Mouse (Mus musculus): Measurements from ENCODE around the gene Plekhh2. TPM values are rescaled to one million over a fixed set of nuclear protein-coding genes. Genes with fewer than 3 reads are reported as not detected.

Gene Plekhh2
- polyA plus RNA-seq, 1 experiment from 2014 or later: 3.4 TPM

DNA sequence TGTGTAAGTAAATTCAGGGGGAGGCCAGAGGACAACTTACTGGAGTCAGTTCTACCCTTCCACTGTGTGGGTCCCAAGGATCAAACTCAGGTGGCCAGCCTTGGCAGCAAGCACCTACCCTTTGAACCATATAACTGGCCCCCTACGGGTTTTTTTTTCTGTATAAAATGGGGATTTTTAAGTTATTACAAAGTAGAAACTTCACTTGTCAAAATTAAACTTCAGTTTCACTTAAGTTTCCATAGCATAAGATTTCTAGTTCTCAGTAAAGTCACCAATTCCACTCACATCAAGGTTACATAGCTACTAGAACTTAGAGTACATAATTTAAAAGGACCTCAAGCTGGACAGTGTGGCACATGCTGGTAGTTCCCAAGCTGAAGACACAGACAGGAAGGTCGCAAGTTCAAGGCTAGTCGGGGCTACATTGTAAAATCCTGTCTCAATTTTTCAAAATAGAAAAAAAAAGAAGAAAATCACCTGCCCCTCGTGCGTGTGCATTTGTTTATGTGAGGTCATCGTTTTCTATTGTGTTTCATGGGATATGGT lies 104.9 kb downstream of the Plekhh2 start:
- Histone ChIP-seq H3K4me3 (replicated peaks; ENCODE audit: low read depth, low read length) (no peak overlapping the region), H3K9ac (replicated peaks; ENCODE audit: low read length) (no peak overlapping the region), H3K27ac (replicated peaks; ENCODE audit: low read depth, low read length) (no peak overlapping the region), H3K27me3 (ENCODE audit: control insufficient read depth, insufficient read depth, low read length) (no peaks in the 10 kb centered on the region), H3K36me3 (ENCODE audit: control insufficient read depth, insufficient read depth, low read length) (no peaks in the 10 kb centered on the region), H3K9me3 (ENCODE audit: control insufficient read depth, low read length) (no peaks in the 10 kb centered on the region), H3K4me1 (ENCODE audit: control insufficient read depth, insufficient read depth, low read length) (no peaks in the 10 kb centered on the region), H3K4me2 (ENCODE audit: low read length) (no peak overlapping the region)
- WGBS: 88% methylated on average over 6 of the region's 6 CpGs
- DNase-seq (no peak), ATAC-seq (ENCODE audit: low FRiP score, low TSS enrichment) (no peak)

DNA sequence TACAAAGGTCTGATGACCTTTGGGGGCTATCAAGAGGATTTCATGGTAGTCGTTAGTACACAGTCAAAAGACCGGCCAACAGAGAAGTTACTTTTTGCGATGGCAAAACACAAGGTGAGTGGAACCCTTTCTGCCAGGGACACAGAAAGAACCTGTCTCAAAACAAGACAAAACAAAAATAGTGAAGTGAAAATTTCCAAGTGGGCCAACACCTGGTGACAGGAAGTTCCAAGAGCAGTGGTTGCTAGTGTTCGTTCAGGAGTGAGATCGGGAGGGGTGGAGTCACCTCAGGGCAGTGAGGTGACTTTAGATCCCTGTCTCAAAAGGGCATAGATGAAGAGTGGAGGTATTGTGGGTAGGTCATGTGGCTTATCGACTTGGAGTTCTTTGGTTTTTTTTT lies 106.3 kb downstream of the Plekhh2 start:
- H3K36me3 ChIP-seq (ENCODE audit: control insufficient read depth, insufficient read depth, low read length): no peaks in the 10 kb centered on the region
- ATAC-seq (ENCODE audit: low FRiP score, low TSS enrichment) (no peak), DNase-seq (no peak)
- H3K9ac ChIP-seq (replicated peaks; ENCODE audit: low read length): no peak overlapping the region
- no peaks in the 10 kb centered on the region for H3K9me3 ChIP-seq (ENCODE audit: control insufficient read depth, low read length)
- no peak overlapping the region for H3K4me3 ChIP-seq (replicated peaks; ENCODE audit: low read depth, low read length)
- H3K4me2 ChIP-seq (ENCODE audit: low read length): no peak overlapping the region
- WGBS: 92% methylated on average over 6 of the region's 6 CpGs
- no peaks in the 10 kb centered on the region for H3K4me1 ChIP-seq (ENCODE audit: control insufficient read depth, insufficient read depth, low read length)
- no peaks in the 10 kb centered on the region for H3K27me3 ChIP-seq (ENCODE audit: control insufficient read depth, insufficient read depth, low read length)
- no peak overlapping the region for H3K27ac ChIP-seq (replicated peaks; ENCODE audit: low read depth, low read length)

DNA sequence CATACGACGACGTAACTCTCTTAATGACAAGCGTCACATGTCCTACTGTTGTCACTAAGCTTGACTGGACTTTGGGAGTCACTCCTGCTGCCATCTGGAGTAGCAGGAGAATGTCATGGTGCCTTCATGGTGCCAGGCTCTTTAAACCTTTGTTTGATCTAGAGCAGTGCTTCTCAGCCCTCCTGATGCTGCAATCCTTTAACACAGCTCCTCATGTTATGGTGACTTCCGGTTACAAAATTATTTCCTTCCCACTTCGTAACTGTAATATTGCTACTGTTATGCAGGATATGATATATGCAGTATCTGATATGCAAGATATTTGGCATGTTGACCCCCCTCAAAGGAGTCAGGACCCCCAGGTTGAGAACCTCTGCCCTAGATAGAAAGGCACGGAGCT lies 107.4 kb downstream of the Plekhh2 start:
- H3K4me1 ChIP-seq (ENCODE audit: control insufficient read depth, insufficient read depth, low read length): no peaks in the 10 kb centered on the region
- H3K27ac ChIP-seq (replicated peaks; ENCODE audit: low read depth, low read length): no peak overlapping the region
- H3K4me2 ChIP-seq (ENCODE audit: low read length): no peak overlapping the region
- no peak overlapping the region for H3K4me3 ChIP-seq (replicated peaks; ENCODE audit: low read depth, low read length)
- WGBS: 87% methylated on average over 7 of the region's 7 CpGs
- no peaks in the 10 kb centered on the region for H3K9me3 ChIP-seq (ENCODE audit: control insufficient read depth, low read length)
- no peaks in the 10 kb centered on the region for H3K27me3 ChIP-seq (ENCODE audit: control insufficient read depth, insufficient read depth, low read length)
- H3K36me3 ChIP-seq (ENCODE audit: control insufficient read depth, insufficient read depth, low read length): no peaks in the 10 kb centered on the region
- ATAC-seq (ENCODE audit: low FRiP score, low TSS enrichment) (no peak), DNase-seq (no peak)
- H3K9ac ChIP-seq (replicated peaks; ENCODE audit: low read length): no peak overlapping the region

DNA sequence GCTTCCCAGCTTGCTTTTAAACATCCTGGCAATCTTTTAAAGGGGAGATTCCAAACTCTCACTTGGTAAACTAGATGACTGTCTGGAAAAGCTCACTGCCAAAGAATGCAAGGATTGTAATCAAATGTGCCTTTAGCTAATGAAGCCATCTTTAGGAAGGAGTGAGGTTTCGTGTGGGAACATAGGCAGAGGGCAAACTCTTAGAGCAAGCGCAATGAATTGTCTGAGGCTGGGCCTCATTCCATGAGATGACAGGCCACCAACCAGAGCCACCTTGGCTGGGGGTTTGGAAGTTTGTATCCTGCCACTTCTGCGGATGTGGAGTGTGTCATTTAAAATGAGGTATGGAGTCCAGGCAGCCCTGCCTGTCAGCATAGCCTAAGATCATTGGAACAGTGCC lies 108.4 kb downstream of the Plekhh2 start:
- Histone ChIP-seq H3K9me3 (ENCODE audit: control insufficient read depth, low read length) (no peaks in the 10 kb centered on the region), H3K9ac (replicated peaks; ENCODE audit: low read length) (no peak overlapping the region), H3K4me2 (ENCODE audit: low read length) (no peak overlapping the region), H3K27me3 (ENCODE audit: control insufficient read depth, insufficient read depth, low read length) (no peaks in the 10 kb centered on the region), H3K27ac (replicated peaks; ENCODE audit: low read depth, low read length) (no peak overlapping the region), H3K4me3 (replicated peaks; ENCODE audit: low read depth, low read length) (no peak overlapping the region), H3K4me1 (ENCODE audit: control insufficient read depth, insufficient read depth, low read length) (no peaks in the 10 kb centered on the region), H3K36me3 (ENCODE audit: control insufficient read depth, insufficient read depth, low read length) (no peaks in the 10 kb centered on the region)
- DNase-seq (no peak), ATAC-seq (ENCODE audit: low FRiP score, low TSS enrichment) (no peak)
- WGBS: 83% methylated on average over 3 of the region's 3 CpGs

DNA sequence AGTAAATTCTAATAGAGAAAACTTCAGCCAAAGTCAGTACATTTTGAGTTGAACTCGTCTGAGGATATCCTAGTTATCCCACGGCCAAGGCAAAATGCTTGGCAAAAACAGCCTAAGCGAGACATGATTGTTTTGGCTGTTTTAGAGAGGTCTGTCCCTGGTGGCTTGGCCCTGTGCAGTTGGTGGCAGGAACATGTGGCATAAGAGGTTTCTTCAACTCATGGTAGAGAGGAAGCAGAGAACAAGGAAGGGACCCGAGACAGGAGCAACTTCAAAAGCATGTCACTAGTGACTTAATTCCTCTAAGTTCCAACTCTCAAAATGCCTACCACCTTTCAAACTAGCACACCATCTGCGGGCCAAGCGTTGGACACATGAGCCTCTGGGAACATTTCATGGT lies 108.9 kb downstream of the Plekhh2 start:
- Histone ChIP-seq H3K9ac (replicated peaks; ENCODE audit: low read length) (no peak overlapping the region), H3K4me1 (ENCODE audit: control insufficient read depth, insufficient read depth, low read length) (no peaks in the 10 kb centered on the region), H3K4me2 (ENCODE audit: low read length) (no peak overlapping the region), H3K4me3 (replicated peaks; ENCODE audit: low read depth, low read length) (no peak overlapping the region), H3K36me3 (ENCODE audit: control insufficient read depth, insufficient read depth, low read length) (no peaks in the 10 kb centered on the region), H3K9me3 (ENCODE audit: control insufficient read depth, low read length) (no peaks in the 10 kb centered on the region), H3K27ac (replicated peaks; ENCODE audit: low read depth, low read length) (no peak overlapping the region), H3K27me3 (ENCODE audit: control insufficient read depth, insufficient read depth, low read length) (no peaks in the 10 kb centered on the region)
- DNase-seq: no peak
- no peak for ATAC-seq (ENCODE audit: low FRiP score, low TSS enrichment)
- 88% methylated on average over 6 of the region's 6 CpGs for WGBS

DNA sequence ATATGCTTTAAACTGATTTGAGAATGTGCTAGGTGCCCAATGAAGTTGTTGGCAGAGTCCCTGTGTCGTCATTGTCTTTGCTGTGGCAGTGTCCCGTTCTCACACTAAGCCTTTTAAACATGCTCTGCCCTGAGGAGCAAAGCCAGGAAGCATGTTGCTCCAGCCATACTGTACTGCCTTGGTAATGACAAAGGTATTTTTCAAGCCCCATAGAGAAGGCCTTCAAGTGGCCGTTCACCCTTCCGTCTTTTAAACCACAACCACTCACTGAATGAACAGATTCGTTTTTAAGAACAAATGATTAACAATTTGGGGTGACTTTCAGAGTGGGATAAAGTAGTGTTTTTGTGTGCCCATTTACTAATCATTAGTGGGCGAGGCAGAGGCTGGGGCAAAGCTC lies 109.5 kb downstream of the Plekhh2 start:
- no peak overlapping the region for H3K9ac ChIP-seq (replicated peaks; ENCODE audit: low read length)
- no peaks in the 10 kb centered on the region for H3K9me3 ChIP-seq (ENCODE audit: control insufficient read depth, low read length)
- ATAC-seq (ENCODE audit: low FRiP score, low TSS enrichment) (no peak), DNase-seq (no peak)
- no peaks in the 10 kb centered on the region for H3K4me1 ChIP-seq (ENCODE audit: control insufficient read depth, insufficient read depth, low read length)
- no peak overlapping the region for H3K4me3 ChIP-seq (replicated peaks; ENCODE audit: low read depth, low read length)
- WGBS: 84% methylated on average over 6 of the region's 6 CpGs
- H3K36me3 ChIP-seq (ENCODE audit: control insufficient read depth, insufficient read depth, low read length): no peaks in the 10 kb centered on the region
- no peaks in the 10 kb centered on the region for H3K27me3 ChIP-seq (ENCODE audit: control insufficient read depth, insufficient read depth, low read length)
- H3K27ac ChIP-seq (replicated peaks; ENCODE audit: low read depth, low read length): no peak overlapping the region
- H3K4me2 ChIP-seq (ENCODE audit: low read length): no peak overlapping the region

DNA sequence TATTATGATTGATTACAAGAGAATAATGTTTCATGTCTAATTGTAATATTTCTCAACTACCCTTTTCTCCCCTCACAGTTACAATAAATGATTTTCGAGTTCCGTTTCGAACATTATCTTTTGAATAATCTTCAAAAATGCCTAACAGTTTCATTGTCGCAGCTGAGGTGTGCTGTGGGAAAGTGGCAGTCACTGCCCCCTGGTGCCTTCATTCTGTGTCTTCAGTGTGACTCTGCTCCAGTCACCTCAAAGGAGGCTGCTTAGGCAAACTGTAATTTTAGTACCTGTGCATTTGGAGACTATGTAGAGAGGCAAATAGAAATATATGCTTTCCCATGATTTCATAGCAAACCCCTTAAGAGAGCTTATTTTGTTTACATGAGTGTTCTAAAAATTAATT lies 110.3 kb downstream of the Plekhh2 start:
- WGBS: 90% methylated on average over 4 of the region's 4 CpGs
- Histone ChIP-seq H3K9ac (replicated peaks; ENCODE audit: low read length) (no peak overlapping the region), H3K9me3 (ENCODE audit: control insufficient read depth, low read length) (no peaks in the 10 kb centered on the region), H3K36me3 (ENCODE audit: control insufficient read depth, insufficient read depth, low read length) (no peaks in the 10 kb centered on the region), H3K27me3 (ENCODE audit: control insufficient read depth, insufficient read depth, low read length) (no peaks in the 10 kb centered on the region), H3K4me2 (ENCODE audit: low read length) (no peak overlapping the region), H3K27ac (replicated peaks; ENCODE audit: low read depth, low read length) (no peak overlapping the region), H3K4me1 (ENCODE audit: control insufficient read depth, insufficient read depth, low read length) (peaks cover 3% of the 10 kb centered on the region; the same call in 1 of the 2 replicates), H3K4me3 (replicated peaks; ENCODE audit: low read depth, low read length) (no peak overlapping the region)
- ATAC-seq (ENCODE audit: low FRiP score, low TSS enrichment) (no peak), DNase-seq (no peak)

DNA sequence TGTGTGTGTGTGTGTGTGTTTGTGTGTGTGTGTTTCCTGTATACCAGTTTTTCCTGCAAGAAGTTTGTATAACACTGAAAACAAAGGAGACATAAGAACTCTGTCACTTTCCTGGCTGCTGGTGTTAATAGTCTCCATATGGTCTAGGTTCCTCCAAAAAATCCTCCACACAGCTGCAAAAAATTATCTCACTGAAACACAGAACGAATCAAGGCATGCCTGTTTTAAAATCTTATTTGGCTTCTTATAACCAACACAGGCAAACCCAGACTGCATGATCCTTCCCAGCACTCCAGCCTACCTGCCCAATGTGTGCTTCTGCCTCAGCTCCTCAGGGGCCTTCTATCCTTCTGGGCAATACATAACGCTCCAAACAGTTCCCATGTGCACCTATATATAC lies 111.2 kb downstream of the Plekhh2 start:
- Histone ChIP-seq H3K27ac (replicated peaks; ENCODE audit: low read depth, low read length) (no peak overlapping the region), H3K9me3 (ENCODE audit: control insufficient read depth, low read length) (no peaks in the 10 kb centered on the region), H3K4me3 (replicated peaks; ENCODE audit: low read depth, low read length) (no peak overlapping the region), H3K36me3 (ENCODE audit: control insufficient read depth, insufficient read depth, low read length) (no peaks in the 10 kb centered on the region), H3K9ac (replicated peaks; ENCODE audit: low read length) (no peak overlapping the region), H3K4me2 (ENCODE audit: low read length) (no peak overlapping the region), H3K4me1 (ENCODE audit: control insufficient read depth, insufficient read depth, low read length) (peaks cover 7% of the 10 kb centered on the region; the same call in 1 of the 2 replicates), H3K27me3 (ENCODE audit: control insufficient read depth, insufficient read depth, low read length) (no peaks in the 10 kb centered on the region)
- ATAC-seq (ENCODE audit: low FRiP score, low TSS enrichment) (no peak), DNase-seq (no peak)
- WGBS: 81% methylated on average over 2 of the region's 2 CpGs

DNA sequence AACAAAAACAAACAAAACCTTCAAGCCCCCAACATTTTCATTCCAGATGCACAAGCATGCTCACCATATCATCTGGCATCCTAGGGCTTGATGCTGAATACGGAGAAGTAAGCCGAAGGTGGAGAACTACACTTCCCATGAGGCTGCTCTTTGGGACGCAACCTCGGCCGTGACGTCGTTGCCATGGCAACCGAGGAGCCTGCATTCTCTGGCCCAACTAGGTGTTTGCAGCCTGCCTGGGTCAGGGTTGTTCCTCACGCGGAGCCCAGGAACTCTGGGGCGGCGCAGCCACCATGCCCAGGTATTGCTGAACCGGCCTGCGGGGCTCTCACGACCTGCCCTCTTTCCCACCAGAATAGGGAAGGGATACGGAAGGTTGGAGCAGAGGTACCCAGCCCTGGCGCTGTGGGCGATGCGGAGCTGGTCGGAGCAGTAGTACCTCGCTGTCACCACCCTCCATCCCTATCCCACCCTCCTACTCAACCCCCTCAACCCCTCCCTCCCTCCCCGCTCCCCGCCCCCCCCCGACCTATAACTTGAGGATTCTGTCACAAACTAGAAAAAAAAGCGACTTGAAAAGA lies 114.7 kb downstream of the Plekhh2 start, which contains the start of gene Dync2li1:
Gene Dync2li1, plus strand, starts transcription at position 221 of the 581 bp plus-strand sequence.
- no peaks in the 10 kb centered on the region for H3K27me3 ChIP-seq (ENCODE audit: control insufficient read depth, insufficient read depth, low read length)
- H3K9ac ChIP-seq (replicated peaks; ENCODE audit: low read length): peak within 1 kb of the TSS; percentile 61
- DNase-seq (peak; percentile 99), ATAC-seq (ENCODE audit: low FRiP score, low TSS enrichment) (peak; percentile 95)
- H3K4me2 ChIP-seq (ENCODE audit: low read length): peak within 1 kb of the TSS; percentile 69
- H3K36me3 ChIP-seq (ENCODE audit: control insufficient read depth, insufficient read depth, low read length): no peaks in the 10 kb centered on the region
- peak within 1 kb of the TSS; percentile 79 for H3K27ac ChIP-seq (replicated peaks; ENCODE audit: low read depth, low read length)
- peaks cover 7% of the 10 kb centered on the region; the same call in 1 of the 2 replicates for H3K4me1 ChIP-seq (ENCODE audit: control insufficient read depth, insufficient read depth, low read length)
- H3K4me3 ChIP-seq (replicated peaks; ENCODE audit: low read depth, low read length): peak within 1 kb of the TSS; percentile 60
- WGBS: under 1% methylated on average over 23 of the region's 25 CpGs
- no peaks in the 10 kb centered on the region for H3K9me3 ChIP-seq (ENCODE audit: control insufficient read depth, low read length)
